Mouse (Mus musculus) midbrain, embryonic 13.5 days (tissue): ENCODE results near the gene Lsm6. TPM values are rescaled to one million over a fixed set of nuclear protein-coding genes. Genes with fewer than 3 reads are reported as not detected.
"Not testable (repeated sequence)": the region's sequence is repeated elsewhere in the genome, so short reads cannot be mapped to it uniquely, and the experiment has no call there.

Experiments used
- ATAC-seq: fragments of 200-750 bp; cut with Nextera tagmentation; 2 replicates; pipeline ENCODE4 v1.8.0; 2017; ENCODE audit warnings: mild to moderate bottlenecking, moderate TSS enrichment, moderate library complexity
- H3K27ac ChIP-seq: fragments of 300-500 bp; sonication (generic); 2 replicates; pipeline ENCODE4 v1.5.1; 2015; ENCODE audit warnings: inconsistent platforms, mild to moderate bottlenecking, moderate library complexity
- H3K27me3 ChIP-seq: fragments of 300-500 bp; sonication (generic); 2 replicates; pipeline ENCODE4 v1.6.1; 2015; ENCODE audit warnings: mild to moderate bottlenecking, inconsistent platforms
- H3K36me3 ChIP-seq: fragments of 300-500 bp; sonication (generic); 2 replicates; pipeline ENCODE4 v1.6.1; 2015; ENCODE audit warnings: mild to moderate bottlenecking, inconsistent platforms
- H3K4me1 ChIP-seq: fragments of 300-500 bp; sonication (generic); replicated peaks from 2 replicates; pipeline ENCODE4 v1.6.1; 2015; ENCODE audit warnings: inconsistent platforms
- H3K4me2 ChIP-seq: fragments of 300-500 bp; sonication (generic); replicated peaks from 2 replicates; pipeline ENCODE4 v1.6.1; 2015; ENCODE audit warnings: moderate library complexity, mild to moderate bottlenecking, inconsistent platforms
- H3K4me3 ChIP-seq: fragments of 300-500 bp; sonication (generic); replicated peaks from 2 replicates; pipeline ENCODE4 v1.5.1; 2015; ENCODE audit warnings: mild to moderate bottlenecking, inconsistent platforms
- H3K9ac ChIP-seq: fragments of 300-500 bp; sonication (generic); replicated peaks from 2 replicates; pipeline ENCODE4 v1.6.1; 2015; ENCODE audit warnings: mild to moderate bottlenecking, inconsistent platforms
- H3K9me3 ChIP-seq: fragments of 300-500 bp; sonication (generic); 2 replicates; pipeline ENCODE4 v1.6.1; 2016; ENCODE audit warnings: mild to moderate bottlenecking, inconsistent platforms
- WGBS: fragments of 180-500 bp; shearing (Covaris S2); methylation state at CpG from one replicate; pipeline ENCODE4 v1.1.7; 2015; 5-methylcytosine and 5-hydroxymethylcytosine counted together
- polyA plus RNA-seq: library from polyadenylated mRNA; unstranded; fragments of >200 nt; fragmentation: Nextera tagmentation; extraction: Ambion mirVana; gene quantifications from 2 replicates; pipeline ENCODE4 v1.2.1, GENCODE M21; 2015

The Lsm6 gene
- polyA plus RNA-seq, 1 experiment from 2014 or later: 204 TPM

- H3K9me3 ChIP-seq: no peaks in the 10 kb centered on the region
- ATAC-seq: no peak
- WGBS: 87% methylated on average over 4 of the region's 4 CpGs
Measured at GRCm38 (mm10) chr8:78824515-78824914, 3.6 kb upstream of the Lsm6 start.

GRCm38 (mm10) chr8:78819973-78820372, 967 bp downstream of the Lsm6 start:
- H3K4me3 ChIP-seq: peak overlapping the region; percentile 76
- H3K9me3 ChIP-seq, H3K27me3 ChIP-seq, ATAC-seq: not testable (repeated sequence)
- WGBS: 39% methylated on average over 3 of the region's 3 CpGs
- peaks cover 17% of the 10 kb centered on the region for H3K4me1 ChIP-seq
- peaks cover 15% of the 10 kb centered on the region; the same call in 1 of the 2 replicates for H3K36me3 ChIP-seq
- H3K9ac ChIP-seq: peak overlapping the region; percentile 87
- peak overlapping the region; percentile 65 for H3K4me2 ChIP-seq
- H3K27ac ChIP-seq: 0 out of 2 replicates have a peak overlapping the region, but pooled peaks have one; percentile 97

More at GRCm38 (mm10) chr8:78824515-78824914, 3.6 kb upstream of the Lsm6 start:
- no peak overlapping the region for H3K4me3 ChIP-seq
- no peak overlapping the region for H3K9ac ChIP-seq
- H3K27ac ChIP-seq: no peak overlapping the region
- H3K36me3 ChIP-seq: no peaks in the 10 kb centered on the region
- peaks cover 7% of the 10 kb centered on the region for H3K4me1 ChIP-seq
- no peak overlapping the region for H3K4me2 ChIP-seq
- H3K27me3 ChIP-seq: no peaks in the 10 kb centered on the region

DNA sequence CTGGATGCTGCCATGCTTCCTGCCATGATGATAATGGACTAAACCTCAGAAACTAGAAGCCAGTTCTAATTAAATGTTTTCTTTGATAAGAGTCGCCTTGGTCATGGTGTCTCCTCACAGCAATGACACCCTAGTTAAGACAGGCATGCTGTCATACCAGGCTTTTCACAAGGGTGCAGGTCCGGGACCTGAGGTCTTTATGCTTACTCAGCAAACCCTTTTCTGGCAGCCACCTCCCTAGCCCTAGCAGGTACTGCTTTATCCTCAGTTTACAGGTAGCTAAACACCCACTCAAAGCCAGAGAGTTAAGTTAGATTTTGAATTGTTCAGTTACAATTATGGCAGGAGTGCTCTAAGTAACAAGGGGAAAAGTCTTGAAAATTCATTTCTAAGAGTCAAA, 6.2 kb downstream of the Lsm6 start:
- no peak overlapping the region for H3K9ac ChIP-seq
- H3K4me2 ChIP-seq: no peak overlapping the region
- no peak overlapping the region for H3K27ac ChIP-seq
- H3K9me3 ChIP-seq: no peaks in the 10 kb centered on the region
- 96% methylated on average over 2 of the region's 2 CpGs for WGBS
- no peak overlapping the region for H3K4me3 ChIP-seq
- H3K27me3 ChIP-seq: no peaks in the 10 kb centered on the region
- ATAC-seq: no peak
- peaks cover 33% of the 10 kb centered on the region for H3K36me3 ChIP-seq
- peaks cover 21% of the 10 kb centered on the region for H3K4me1 ChIP-seq

- Histone ChIP-seq H3K4me3 (no peak overlapping the region), H3K27me3 (no peaks in the 10 kb centered on the region), H3K4me1 (peaks cover 13% of the 10 kb centered on the region), H3K27ac (no peak overlapping the region), H3K4me2 (no peak overlapping the region), H3K9me3 (no peaks in the 10 kb centered on the region), H3K36me3 (peaks cover 43% of the 10 kb centered on the region), H3K9ac (no peak overlapping the region)
- 84% methylated on average over 9 of the region's 9 CpGs for WGBS
- ATAC-seq: no peak
Measured at GRCm38 (mm10) chr8:78813021-78813420, 7.9 kb downstream of the Lsm6 start.

DNA sequence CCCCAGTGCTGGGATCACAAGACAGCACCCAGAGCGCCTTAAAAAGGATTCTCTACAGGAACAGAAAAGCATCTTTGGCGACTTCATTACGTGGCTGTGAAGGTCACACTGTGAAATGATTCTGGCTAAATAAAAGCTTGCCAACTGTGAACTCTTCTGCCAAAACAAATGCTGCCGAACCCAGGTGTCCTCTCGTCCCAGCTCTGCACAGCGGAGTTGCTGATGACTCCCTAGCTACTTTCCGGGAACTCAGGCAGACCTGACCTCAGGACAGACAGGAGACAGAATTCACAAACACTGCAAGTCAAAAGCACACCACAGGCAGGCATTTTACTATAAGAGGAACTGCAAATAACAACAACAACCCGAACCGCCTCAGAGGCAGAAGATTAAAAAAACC, 8.5 kb downstream of the Lsm6 start:
- H3K9ac ChIP-seq: no peak overlapping the region
- H3K9me3 ChIP-seq: no peaks in the 10 kb centered on the region
- WGBS: 89% methylated on average over 9 of the region's 9 CpGs
- no peak overlapping the region for H3K4me3 ChIP-seq
- H3K4me1 ChIP-seq: peaks cover 13% of the 10 kb centered on the region
- no peaks in the 10 kb centered on the region for H3K27me3 ChIP-seq
- no peak for ATAC-seq
- peaks cover 48% of the 10 kb centered on the region for H3K36me3 ChIP-seq
- no peak overlapping the region for H3K27ac ChIP-seq
- H3K4me2 ChIP-seq: no peak overlapping the region

DNA sequence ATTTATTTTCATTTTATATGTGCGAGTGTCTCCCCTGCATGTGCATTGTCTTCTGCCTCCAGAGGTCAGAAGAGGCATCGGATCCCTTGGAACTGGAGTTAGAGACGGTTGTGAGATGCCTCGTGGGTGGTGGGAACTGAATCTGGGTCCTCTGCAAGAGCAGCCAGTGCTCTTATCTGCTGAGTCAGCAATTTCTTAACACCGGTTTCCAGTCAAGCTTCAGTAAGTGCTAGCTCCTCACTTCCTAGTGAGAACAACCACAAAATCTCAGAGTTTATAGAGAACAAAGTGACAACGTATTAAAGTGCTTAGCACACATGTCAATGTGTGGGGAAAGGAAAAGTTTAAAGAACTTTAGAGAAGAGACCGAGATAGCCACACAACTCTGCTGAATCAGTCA, 9.2 kb downstream of the Lsm6 start:
- 0 out of 2 replicates have a peak overlapping the region, but pooled peaks have one; percentile 14 for H3K27ac ChIP-seq
- WGBS: 95% methylated on average over 7 of the region's 7 CpGs
- no peaks in the 10 kb centered on the region for H3K9me3 ChIP-seq
- no peak for ATAC-seq
- no peak overlapping the region for H3K4me3 ChIP-seq
- H3K9ac ChIP-seq: no peak overlapping the region
- peaks cover 13% of the 10 kb centered on the region for H3K4me1 ChIP-seq
- H3K27me3 ChIP-seq: no peaks in the 10 kb centered on the region
- H3K4me2 ChIP-seq: no peak overlapping the region
- H3K36me3 ChIP-seq: peaks cover 55% of the 10 kb centered on the region

DNA sequence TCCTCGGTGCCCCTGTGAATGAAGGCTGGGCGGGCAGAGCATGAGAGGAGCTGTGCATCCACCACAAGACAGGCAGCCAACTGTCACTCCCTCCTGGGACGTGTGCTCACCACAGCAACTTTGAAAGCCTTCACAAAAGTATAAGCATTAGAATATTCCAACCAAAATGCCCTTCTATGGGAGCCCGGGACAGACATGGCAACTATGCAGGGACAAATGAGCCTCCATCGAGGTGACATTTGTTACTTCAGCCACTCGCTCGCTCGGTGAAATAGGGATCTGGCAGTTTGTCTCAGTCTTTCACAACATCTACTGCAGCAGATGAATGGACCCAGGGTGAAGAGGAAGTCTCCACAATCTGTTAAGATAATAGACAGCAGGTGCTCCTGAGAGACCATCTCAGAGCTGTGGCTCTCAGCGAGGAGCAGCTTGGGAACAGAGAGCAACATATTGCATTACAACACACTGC, 10.7 kb downstream of the Lsm6 start:
- H3K9ac ChIP-seq: no peak overlapping the region
- peak overlapping the region; percentile 10 for H3K27ac ChIP-seq
- no peaks in the 10 kb centered on the region for H3K9me3 ChIP-seq
- peak; percentile 75; the same call in 1 of the 2 replicates for ATAC-seq
- WGBS: 56% methylated on average over 9 of the region's 9 CpGs
- no peak overlapping the region for H3K4me3 ChIP-seq
- H3K4me1 ChIP-seq: peaks cover 13% of the 10 kb centered on the region
- no peak overlapping the region for H3K4me2 ChIP-seq
- H3K27me3 ChIP-seq: no peaks in the 10 kb centered on the region
- H3K36me3 ChIP-seq: peaks cover 62% of the 10 kb centered on the region

- peak; percentile 40; the same call in 1 of the 2 replicates for ATAC-seq
- H3K9ac ChIP-seq: no peak overlapping the region
- H3K4me3 ChIP-seq: no peak overlapping the region
- H3K4me1 ChIP-seq: peaks cover 13% of the 10 kb centered on the region
- no peaks in the 10 kb centered on the region for H3K27me3 ChIP-seq
- H3K9me3 ChIP-seq: no peaks in the 10 kb centered on the region
- WGBS: 66% methylated on average over 14 of the region's 14 CpGs
- H3K27ac ChIP-seq: peak overlapping the region; percentile 10
- H3K36me3 ChIP-seq: peaks cover 65% of the 10 kb centered on the region
- H3K4me2 ChIP-seq: no peak overlapping the region
Measured at GRCm38 (mm10) chr8:78809454-78810206, 11.3 kb downstream of the Lsm6 start.

DNA sequence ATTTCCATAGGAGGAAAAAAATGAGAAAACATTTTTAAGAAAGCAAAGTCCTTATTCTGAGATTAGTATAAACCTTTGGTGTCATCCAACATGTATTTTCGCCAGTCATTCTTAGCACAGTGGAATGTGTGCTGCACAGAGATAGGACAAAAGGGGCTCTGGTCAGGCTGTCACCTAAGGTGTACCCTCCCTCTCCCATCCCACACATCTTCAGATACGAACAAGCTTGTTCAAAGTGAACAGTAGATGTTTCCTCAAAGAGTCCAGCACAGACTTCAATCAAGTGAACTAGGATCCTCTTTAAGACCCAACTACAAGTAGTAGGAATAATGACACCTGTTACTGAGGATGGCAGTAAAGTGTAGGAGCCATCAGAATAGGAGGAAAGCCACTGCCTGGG, 12.1 kb downstream of the Lsm6 start:
- Histone ChIP-seq H3K4me1 (peaks cover 13% of the 10 kb centered on the region), H3K9me3 (no peaks in the 10 kb centered on the region), H3K9ac (no peak overlapping the region), H3K4me2 (no peak overlapping the region), H3K36me3 (peaks cover 64% of the 10 kb centered on the region), H3K27me3 (no peaks in the 10 kb centered on the region), H3K4me3 (no peak overlapping the region), H3K27ac (no peak overlapping the region)
- 93% methylated on average over 2 of the region's 2 CpGs for WGBS
- ATAC-seq: no peak

- H3K4me3 ChIP-seq: no peak overlapping the region
- no peak for ATAC-seq
- H3K9me3 ChIP-seq: no peaks in the 10 kb centered on the region
- peaks cover 67% of the 10 kb centered on the region for H3K36me3 ChIP-seq
- H3K4me2 ChIP-seq: no peak overlapping the region
- WGBS: 98% methylated on average over 5 of the region's 5 CpGs
- peaks cover 13% of the 10 kb centered on the region for H3K4me1 ChIP-seq
- no peak overlapping the region for H3K9ac ChIP-seq
- no peaks in the 10 kb centered on the region for H3K27me3 ChIP-seq
- H3K27ac ChIP-seq: no peak overlapping the region
Measured at GRCm38 (mm10) chr8:78808439-78808838, 12.5 kb downstream of the Lsm6 start.

- Histone ChIP-seq H3K27ac (no peak overlapping the region), H3K27me3 (no peaks in the 10 kb centered on the region), H3K36me3 (peaks cover 67% of the 10 kb centered on the region), H3K4me1 (peaks cover 11% of the 10 kb centered on the region), H3K9ac (no peak overlapping the region), H3K4me3 (no peak overlapping the region), H3K4me2 (no peak overlapping the region), H3K9me3 (no peaks in the 10 kb centered on the region)
- 90% methylated on average over 9 of the region's 9 CpGs for WGBS
- ATAC-seq: no peak
Measured at GRCm38 (mm10) chr8:78807283-78807682, 13.7 kb downstream of the Lsm6 start.

DNA sequence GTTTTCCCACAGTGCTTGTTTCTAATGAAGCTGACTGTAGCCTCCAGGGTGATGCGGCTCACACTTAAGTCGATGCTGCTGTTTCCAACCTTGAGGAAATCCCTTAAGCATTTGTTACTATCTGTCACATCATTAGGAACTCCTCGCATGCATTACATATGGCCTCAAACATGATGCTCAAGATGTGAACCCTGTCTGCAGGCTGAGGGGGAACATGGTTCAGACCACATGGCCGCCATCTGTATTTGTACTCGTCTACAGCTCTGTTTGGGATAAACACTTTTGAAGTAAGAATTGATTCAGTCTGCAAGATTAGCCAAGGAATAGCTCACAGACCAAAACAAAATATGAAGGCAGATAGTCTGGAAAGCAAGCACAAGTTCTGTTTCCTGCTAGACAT, 14.9 kb downstream of the Lsm6 start:
- Histone ChIP-seq H3K9ac (no peak overlapping the region), H3K4me1 (peaks cover 11% of the 10 kb centered on the region), H3K4me3 (no peak overlapping the region), H3K4me2 (no peak overlapping the region), H3K9me3 (no peaks in the 10 kb centered on the region), H3K27ac (no peak overlapping the region), H3K36me3 (peaks cover 66% of the 10 kb centered on the region), H3K27me3 (no peaks in the 10 kb centered on the region)
- 96% methylated on average over 5 of the region's 5 CpGs for WGBS
- no peak for ATAC-seq
